Mouse (Mus musculus): ENCODE data around the gene Taf6. TPM values are rescaled to one million over a fixed set of nuclear protein-coding genes. Genes with fewer than 3 reads are reported as not detected.

The Taf6 gene
- polyA plus RNA-seq (2012; rRNA removed; ENCODE audit: low replicate concordance), result 52.1 and 79.8 TPM in 2 replicates

GRCm38 (mm10) chr5:138186950-138187638 is at the start of gene Taf6, which contains the start of gene Cnpy4:
Gene Taf6, minus strand, starts transcription at chr5:138187451.
Gene Cnpy4, plus strand, starts transcription at chr5:138187485.

GRCm38 (mm10) chr5:138225700-138226099 is 38.4 kb upstream of the Taf6 start, which contains the start of gene Nxpe5:
Gene Nxpe5, plus strand, starts transcription at chr5:138225898.

GRCm38 (mm10) chr5:138193771-138194727 is 6.8 kb upstream of the Taf6 start, which contains the start of gene Mblac1:
Gene Mblac1, plus strand, starts transcription at chr5:138194314.

GRCm38 (mm10) chr5:138171695-138172491 is 15.4 kb downstream of the Taf6 start, which contains the start of the genes Ap4m1 and Mcm7:
Gene Ap4m1, plus strand, starts transcription at chr5:138172002.
Gene Mcm7, minus strand, starts transcription at chr5:138172422.

GRCm38 (mm10) chr5:138160842-138161665 is 26.2 kb downstream of the Taf6 start, which contains the start of gene Cops6:
Gene Cops6, plus strand, starts transcription at chr5:138161071.

GRCm38 (mm10) chr5:138155443-138155976 is 31.7 kb downstream of the Taf6 start, which contains the start of gene Zfp113:
Gene Zfp113, minus strand, starts transcription at chr5:138155744.

Other genes starting within 250 kb of the Taf6 start
- gene Gjc3, start 224.4 kb downstream of the Taf6 start, polyA plus RNA-seq (2012; rRNA removed; ENCODE audit: low replicate concordance), result 0.09 and 0.14 TPM in 2 replicates
- 0.16 and 0.39 TPM in 2 replicates for gene Azgp1, start 205.9 kb downstream of the Taf6 start, polyA plus RNA-seq (2012; rRNA removed; ENCODE audit: low replicate concordance)
- not detected in 2 replicates for gene Smok3a, start 166.2 kb downstream of the Taf6 start, polyA plus RNA-seq (2012; rRNA removed; ENCODE audit: low replicate concordance)
- gene Smok3b, start 166.0 kb downstream of the Taf6 start, polyA plus RNA-seq (2012; rRNA removed; ENCODE audit: low replicate concordance), result not detected in 2 replicates
- not detected in 2 replicates for gene Smok3c, start 134.3 kb downstream of the Taf6 start, polyA plus RNA-seq (2012; rRNA removed; ENCODE audit: low replicate concordance)
- gene Zkscan1, start 102.4 kb downstream of the Taf6 start, polyA plus RNA-seq (2012; rRNA removed; ENCODE audit: low replicate concordance), result 4.7 and 8.3 TPM in 2 replicates
- gene Zscan21, start 70.5 kb downstream of the Taf6 start, polyA plus RNA-seq (2012; rRNA removed; ENCODE audit: low replicate concordance), result 8.7 and 12.5 TPM in 2 replicates
- 2.4 and 4.2 TPM in 2 replicates for gene Zfp113, start 31.7 kb downstream of the Taf6 start, polyA plus RNA-seq (2012; rRNA removed; ENCODE audit: low replicate concordance)
- 122 and 145 TPM in 2 replicates for gene Cops6, start 26.4 kb downstream of the Taf6 start, polyA plus RNA-seq (2012; rRNA removed; ENCODE audit: low replicate concordance)
- 66.6 and 72.1 TPM in 2 replicates for gene Ap4m1, start 15.4 kb downstream of the Taf6 start, polyA plus RNA-seq (2012; rRNA removed; ENCODE audit: low replicate concordance)
- gene Mcm7, start 15.0 kb downstream of the Taf6 start, polyA plus RNA-seq (2012; rRNA removed; ENCODE audit: low replicate concordance), result 20.3 and 54.7 TPM in 2 replicates
- gene Cnpy4, start within 50 bp of the Taf6 start, polyA plus RNA-seq (2012; rRNA removed; ENCODE audit: low replicate concordance), result 8.0 and 11.5 TPM in 2 replicates
- gene Mblac1, start 6.9 kb upstream of the Taf6 start, polyA plus RNA-seq (2012; rRNA removed; ENCODE audit: low replicate concordance), result 7.2 and 8.4 TPM in 2 replicates
- 3.7 and 5.3 TPM in 2 replicates for gene Nxpe5, start 38.4 kb upstream of the Taf6 start, polyA plus RNA-seq (2012; rRNA removed; ENCODE audit: low replicate concordance)
- gene Lamtor4, start 68.0 kb upstream of the Taf6 start, polyA plus RNA-seq (2012; rRNA removed; ENCODE audit: low replicate concordance), result 232 and 331 TPM in 2 replicates
- 38.8 and 71.4 TPM in 2 replicates for gene BC037034, start 76.6 kb upstream of the Taf6 start, polyA plus RNA-seq (2012; rRNA removed; ENCODE audit: low replicate concordance)
- gene Gal3st4, start 85.4 kb upstream of the Taf6 start, polyA plus RNA-seq (2012; rRNA removed; ENCODE audit: low replicate concordance), result 0.80 and 5.2 TPM in 2 replicates
- 0.01 TPM in 1 of 2 replicates, not detected in the other for gene Gm43720, start 92.5 kb upstream of the Taf6 start, polyA plus RNA-seq (2012; rRNA removed; ENCODE audit: low replicate concordance)
- 6.5 and 27.6 TPM in 2 replicates for gene Gpc2, start 92.6 kb upstream of the Taf6 start, polyA plus RNA-seq (2012; rRNA removed; ENCODE audit: low replicate concordance)
- 1.2 and 1.4 TPM in 2 replicates for gene Stag3, start 92.8 kb upstream of the Taf6 start, polyA plus RNA-seq (2012; rRNA removed; ENCODE audit: low replicate concordance)
- gene Pvrig, start 154.5 kb upstream of the Taf6 start, polyA plus RNA-seq (2012; rRNA removed; ENCODE audit: low replicate concordance), result 0.29 and 2.0 TPM in 2 replicates

All from subcutaneous adipose tissue, adult 2 months (tissue).